Mouse (Mus musculus): ENCODE measurements around the gene Lyrm1.

The Lyrm1 gene

DNA sequence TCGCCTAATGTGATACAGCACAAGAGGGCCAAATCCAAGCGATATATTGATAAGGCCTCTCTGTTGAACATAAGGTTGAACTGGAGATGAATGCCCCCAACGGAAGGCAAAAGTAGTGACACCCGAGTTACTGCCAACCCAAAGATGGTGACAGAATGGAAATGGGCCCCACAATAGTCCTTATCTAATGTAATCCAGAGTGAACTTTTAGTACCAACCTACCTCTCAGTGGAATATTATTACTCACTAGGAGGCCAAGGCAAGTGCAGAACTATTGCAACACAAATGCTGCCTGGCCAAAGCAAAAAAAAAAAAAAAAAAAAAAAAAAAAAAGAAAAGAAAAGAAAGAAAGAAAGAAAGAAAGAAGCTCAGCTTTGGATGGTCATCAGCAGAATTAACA lies 2.9 kb upstream of the Lyrm1 start:
- no peak for DNase-seq

DNA sequence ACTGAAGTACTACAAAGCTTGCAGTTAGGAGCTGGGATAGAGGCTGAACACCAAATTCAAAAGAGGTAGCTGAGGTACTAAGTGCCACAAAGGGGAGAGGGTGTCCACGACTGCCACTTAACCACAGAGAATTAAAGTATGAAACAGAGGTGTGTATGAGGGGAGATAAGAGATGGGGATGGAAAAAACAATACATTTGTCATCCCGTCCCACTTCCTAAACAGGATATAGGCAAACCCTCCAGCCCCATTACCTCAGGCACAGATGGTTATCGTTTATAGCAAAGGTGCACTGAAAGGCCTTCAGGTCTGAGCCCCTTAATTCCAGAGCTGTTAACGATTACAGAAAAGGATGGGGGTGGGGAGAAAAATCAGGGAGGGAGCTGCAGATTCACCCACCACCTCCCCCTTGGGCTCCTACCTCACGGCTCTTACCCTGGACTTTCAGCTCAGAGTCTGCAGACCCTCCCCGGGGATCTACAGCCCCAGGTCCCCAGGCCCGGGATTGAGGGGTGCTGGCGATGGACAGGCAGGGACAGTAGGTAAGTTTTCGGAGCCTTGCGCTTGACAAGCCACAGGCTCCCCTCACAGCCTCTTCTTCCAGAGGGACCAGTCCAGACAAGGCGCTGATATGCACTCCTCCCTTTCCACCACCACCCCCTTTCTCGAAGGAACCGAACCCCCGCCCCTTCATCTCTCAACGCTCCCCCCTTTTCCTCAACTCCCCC lies 680 bp upstream of the Lyrm1 start:
- DNase-seq, result no peak

DNA sequence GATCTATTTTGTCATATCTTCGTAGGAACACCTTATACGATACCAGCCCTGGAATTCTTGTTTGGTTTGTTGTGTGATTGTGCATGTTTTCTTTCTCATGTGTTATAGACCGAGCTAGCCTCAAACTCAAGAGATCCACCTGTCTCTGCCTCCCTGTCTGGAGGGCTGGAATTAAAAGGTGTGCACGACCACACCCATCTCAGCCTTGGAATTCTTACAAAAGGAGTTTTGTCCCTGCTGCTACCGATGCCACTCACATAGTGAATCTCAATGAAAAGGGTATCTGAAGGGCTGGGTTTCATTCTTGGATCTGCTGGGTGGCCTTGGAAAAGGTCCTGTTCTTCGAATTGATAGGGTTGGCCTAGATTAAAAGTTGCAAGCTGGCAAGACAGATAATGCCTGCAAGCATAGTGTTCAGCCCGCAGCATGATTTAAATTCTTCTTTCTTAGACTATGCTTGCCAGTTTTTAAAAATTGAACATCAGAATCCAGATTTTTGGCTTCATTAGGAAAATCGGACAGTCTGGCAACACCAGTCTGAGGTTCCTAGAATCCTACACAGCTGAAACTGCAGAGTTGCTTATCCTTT lies 2.0 kb downstream of the Lyrm1 start:
- DNase-seq, result no peak

DNA sequence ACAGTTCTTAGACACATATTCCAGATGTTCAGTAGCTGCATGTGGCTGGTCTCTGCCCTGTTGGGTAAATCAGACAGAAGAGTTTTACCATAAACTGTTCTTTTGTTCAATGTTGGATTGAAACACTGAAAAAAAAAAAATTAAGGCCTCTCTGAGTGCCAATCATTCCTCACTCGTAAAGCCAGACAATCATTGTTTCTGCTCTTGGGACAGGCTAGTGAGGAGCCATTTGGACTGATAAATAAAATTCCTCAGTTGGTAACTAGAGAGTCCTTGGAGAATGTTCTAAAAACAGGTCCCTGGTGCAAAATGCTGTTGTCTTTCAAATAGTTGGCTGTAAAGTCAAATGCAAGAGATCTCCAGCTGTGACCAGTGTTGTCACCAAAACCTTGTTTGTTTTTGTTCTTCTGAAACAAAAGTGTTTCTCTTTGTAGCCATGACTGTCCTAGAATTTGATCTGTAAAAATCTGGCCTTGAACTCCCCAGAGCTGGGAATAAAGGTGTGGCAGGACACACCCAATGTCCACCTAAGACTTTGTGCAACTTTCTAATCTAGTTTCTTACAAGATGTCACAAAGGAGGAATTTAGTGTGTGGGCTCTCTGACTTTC lies 2.7 kb downstream of the Lyrm1 start:
- no peak for DNase-seq

DNA sequence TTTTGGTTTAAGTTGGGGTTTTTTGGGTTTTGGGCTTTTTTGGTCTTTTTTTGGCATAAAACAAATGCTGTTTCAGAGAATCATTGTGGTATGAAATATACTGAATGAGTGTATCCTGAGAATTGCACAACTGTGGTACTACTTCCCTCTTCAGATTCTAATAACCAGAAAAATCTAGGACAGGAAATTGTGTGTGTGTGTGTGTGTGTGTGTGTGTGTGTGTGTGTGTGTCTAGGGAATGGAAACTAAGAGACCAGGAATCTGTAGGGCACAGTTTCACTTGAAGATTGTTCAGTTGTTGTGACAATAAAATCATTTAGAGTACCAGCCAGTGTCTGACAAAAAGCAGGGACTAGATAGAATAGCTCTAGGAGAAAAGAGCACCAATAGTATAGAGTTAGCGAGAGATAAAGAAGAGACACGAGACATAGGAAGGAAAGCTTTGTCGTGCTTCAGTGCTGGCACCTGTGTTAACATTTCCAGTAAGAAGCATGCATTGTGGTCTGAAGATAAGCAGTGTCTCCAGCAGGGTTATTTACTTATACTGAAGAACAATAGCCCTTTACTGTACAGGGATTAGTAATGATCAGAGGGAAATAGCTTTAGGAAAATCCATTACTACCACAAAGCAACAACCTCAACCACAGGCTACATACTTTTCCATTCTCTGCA lies 3.9 kb downstream of the Lyrm1 start:
- no peak for DNase-seq

DNA sequence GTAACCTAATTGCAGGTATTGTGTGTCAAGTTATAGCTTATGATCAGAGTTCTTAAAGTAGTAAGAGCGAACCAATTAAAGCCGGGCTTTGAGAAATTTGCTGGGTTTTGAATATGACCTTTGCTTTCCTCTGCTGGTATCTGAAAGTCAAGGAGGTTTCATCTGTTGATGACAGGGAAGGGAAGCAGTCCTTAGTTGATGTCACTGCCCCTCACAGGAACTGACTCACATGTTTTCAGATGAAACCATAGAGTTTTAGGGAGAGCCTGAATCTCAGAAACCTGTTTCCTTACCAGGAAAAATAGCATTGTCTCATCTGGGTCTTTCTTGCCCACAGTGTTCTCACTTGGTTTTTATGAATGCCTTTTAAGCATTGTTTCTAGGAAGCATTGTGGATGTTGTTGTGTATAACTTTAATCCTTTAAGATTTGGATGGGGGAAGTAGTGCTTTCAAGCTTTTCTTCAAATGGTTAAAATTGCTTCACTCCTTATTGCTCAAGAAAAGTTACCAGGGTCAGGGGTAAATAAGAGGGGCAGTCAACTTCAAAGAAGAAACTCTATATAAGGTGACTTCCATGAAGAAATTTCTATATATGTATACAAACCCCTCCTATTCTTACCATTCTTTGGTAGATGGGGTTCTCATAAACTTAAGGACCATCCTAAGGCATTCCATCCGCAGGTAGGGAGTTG lies 11.0 kb downstream of the Lyrm1 start:
- DNase-seq, result no peak

DNA sequence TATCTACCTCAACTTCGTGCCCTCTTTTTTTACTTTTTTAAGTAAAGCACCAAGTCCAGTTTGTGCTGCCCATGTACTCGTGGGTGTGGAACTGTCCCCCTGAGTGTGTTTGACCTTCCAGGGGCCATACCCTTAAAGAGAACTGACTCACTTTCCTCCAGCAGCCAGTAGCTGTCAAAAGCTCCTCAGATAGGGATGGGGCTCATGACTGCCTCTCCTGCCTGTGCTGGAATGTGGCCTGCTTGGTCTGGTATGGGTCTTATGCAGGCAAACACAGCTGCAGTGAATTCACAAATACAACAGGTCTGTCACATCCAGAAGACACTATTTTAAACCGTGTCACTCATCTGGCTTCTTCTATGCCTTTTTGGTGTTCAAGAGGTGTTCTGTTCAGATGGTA lies 16.1 kb downstream of the Lyrm1 start:
- no peak for DNase-seq

DNA sequence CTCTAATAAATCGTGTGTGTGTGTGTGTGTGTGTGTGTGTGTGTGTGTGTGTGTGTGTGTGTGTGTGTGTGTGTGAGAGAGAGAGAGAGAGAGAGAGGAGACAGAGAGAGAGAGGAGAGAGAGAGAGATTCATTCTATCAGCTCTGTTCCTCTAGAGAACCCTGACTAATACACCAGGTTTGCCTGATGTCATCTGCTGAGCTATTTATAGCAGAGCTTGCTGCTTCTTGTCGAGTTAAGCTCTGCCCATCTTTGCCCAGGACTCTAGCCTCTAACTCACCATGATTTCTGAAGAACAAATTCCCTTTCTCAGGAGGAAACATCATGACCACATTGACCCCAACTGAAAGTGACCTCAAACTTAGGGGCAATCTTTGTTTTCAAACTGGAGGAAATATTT lies 24.8 kb downstream of the Lyrm1 start:
- no peak for DNase-seq

DNA sequence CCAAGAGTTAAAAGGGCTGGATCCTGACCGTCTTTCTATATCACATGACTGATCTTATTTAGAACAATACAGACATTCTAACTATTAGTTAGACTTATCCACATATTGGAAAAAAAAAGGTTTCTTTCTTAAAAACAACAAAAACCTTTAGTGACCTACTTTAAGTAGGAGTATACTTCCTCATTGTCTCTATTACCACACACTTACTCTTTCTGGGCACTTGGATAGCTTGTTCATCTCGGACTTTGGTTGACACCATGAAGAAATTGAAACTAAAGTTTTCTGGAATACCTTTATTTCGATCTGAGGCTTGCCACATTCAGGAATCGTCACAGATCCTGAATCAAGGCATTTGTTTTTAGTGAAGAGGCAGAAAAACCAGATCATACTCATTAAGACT lies 25.4 kb downstream of the Lyrm1 start:
- DNase-seq, result no peak

DNA sequence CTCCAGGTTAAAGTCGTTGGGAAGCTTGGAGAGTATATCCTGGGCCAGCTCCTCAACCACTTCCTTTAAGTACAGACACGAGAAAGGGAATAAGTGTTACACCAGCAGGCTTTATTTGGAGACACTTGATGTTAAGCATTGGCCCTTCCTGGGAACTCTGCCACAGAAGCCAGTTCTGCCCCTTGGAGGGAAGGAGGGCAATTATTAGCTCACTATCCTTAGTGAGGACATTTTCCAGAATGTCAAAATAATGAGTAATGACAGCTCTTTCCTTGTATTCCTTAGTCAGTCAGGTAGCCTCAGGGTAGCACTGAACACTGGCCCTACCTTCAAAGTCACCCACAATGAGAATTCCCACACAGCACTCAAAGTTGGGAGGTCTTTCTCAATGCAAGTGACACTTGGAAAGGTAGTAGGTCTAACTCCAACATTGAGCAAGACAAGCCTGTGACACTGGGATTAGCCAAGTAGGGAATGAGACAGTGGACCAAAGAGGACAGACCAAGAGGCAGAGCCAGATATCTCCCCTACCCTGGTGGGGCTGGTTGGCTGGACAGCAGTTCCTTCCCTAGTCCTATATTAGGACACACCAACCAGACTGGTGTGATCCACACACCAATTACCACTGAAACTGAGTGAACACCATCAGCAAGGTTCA lies 33.3 kb downstream of the Lyrm1 start:
- DNase-seq, result no peak

DNA sequence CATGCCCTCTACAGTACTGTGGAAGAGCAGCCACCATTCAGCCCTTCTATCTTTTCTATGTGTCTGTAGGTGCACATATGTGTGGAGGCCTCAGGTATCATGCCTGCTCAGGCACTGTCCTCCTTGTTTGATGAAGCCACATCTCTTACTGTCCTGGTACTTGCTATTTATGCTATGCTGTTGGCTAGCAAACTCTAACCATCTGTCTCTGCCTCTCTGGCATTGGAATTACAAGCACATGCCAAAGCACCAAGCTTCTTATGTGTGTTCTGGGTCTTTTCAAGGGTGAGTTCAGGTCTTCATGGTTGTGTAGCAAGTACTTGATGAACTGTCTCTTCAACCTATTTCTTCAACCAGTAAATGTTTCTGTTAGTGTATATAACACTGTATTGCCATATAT lies 40.7 kb downstream of the Lyrm1 start:
- DNase-seq, result no peak

DNA sequence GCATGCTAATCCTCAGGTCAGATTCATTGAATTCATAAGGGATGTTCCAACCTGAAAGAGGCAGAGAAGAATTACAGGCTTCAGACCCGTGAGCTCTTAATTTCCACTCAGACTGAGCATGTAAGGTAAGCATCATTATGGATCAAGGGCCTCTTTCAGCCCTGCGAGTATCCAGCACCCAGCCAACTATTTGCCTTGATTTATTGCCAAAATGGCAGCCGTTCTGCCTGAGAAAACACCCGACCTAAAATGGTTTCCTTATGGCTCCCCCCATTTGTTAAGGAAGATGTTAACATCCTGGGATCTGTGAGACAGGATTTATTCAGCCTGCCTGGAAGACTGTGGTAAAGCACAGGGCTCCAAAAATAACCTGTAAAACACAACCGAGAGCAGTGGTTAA lies 41.4 kb downstream of the Lyrm1 start:
- DNase-seq, result no peak

DNA sequence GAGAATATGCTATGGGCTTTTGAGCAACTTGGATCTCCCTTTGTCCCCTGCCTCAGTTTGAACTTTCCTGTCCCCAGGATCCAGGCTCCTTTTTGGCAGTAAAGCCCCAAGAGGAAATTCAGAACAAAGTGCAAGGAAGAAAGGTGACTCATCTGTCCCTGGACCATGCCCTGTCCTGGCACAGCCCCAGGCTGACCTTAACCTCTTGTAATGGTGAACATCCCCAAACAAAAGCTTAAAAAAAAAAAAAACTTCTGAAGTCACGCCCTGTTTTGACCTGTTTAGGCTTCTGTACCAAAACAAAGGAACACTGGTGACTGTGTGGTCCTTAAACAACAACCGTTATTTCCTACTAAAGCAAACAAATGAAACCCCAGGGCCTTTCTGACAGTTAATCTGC lies 45.9 kb downstream of the Lyrm1 start:
- DNase-seq, result no peak

DNA sequence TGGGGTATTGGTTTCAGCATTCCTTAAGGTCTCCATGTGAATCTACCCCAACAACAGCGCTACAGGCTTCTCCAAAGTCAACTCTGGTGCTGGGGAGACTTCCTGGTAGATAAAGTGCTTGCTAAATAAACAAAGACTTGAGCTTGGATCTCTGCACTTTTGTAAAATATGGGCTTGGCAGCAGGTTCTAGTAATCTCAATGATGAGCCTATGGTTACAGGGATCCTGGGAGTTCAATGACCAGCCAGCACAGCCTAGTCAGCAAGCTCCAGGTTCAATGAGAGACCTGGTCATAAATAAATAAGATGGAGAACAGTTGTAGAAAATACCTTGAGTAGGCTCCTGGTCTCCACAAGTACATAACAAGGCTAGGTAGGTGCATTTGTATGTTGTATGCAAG lies 58.4 kb downstream of the Lyrm1 start:
- no peak for DNase-seq

DNA sequence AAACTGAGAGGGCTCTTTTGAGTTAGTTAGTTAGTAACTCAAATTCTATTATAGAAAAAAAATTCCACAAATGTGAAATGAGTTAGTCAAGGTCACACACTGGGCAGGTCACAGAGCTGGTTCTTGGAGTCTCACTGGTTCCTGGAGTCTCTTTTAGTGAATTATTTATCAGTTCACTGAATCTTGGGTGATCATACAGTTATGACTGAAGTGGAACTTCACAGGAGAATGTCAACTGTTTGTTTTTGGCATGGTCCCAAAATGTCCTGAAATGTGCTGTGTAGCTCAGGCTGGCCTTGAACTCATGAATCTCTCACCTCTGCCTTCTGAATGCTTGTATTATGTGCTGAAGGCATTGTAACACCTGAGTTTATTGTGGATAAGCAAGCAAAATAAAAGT lies 61.8 kb downstream of the Lyrm1 start:
- DNase-seq, result no peak

DNA sequence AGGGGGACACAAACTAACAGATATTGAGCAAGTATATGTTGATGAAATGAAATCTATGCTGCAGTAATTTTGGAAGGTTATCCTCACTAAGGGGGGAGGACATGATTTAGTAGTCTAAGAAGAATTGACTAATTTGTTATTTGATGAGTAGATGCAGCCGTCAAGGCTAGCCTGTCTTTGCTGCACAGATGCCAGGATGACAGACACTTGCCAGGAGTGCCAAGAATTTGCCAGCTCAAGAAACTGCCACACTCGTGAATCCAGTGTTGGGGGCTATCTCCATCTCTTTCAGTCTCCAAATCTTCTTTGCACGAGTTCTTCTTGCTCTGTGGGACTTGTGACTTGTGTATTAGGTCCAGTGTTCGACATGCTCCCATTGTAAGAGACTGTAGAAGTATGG lies 63.4 kb downstream of the Lyrm1 start:
- no peak for DNase-seq

DNA sequence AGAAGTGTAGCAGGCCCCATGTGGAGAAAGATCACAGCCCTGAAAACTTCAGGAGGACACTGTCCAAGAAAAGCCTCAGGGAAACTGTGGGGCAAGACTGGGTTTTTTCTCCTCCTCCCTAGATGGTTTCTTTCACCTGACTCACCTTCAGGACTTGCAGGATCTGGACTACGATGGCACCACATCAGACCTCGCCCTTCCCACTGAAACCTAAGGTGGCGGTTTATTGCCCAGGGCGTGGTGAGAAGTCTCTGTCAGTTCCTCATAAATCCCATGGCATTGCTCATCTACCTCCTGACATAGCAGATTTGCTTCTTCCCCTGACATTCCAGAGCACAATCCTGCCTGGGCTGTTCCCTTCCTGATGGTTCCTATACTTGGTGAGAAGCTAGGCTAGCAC lies 63.8 kb downstream of the Lyrm1 start:
- DNase-seq, result no peak

DNA sequence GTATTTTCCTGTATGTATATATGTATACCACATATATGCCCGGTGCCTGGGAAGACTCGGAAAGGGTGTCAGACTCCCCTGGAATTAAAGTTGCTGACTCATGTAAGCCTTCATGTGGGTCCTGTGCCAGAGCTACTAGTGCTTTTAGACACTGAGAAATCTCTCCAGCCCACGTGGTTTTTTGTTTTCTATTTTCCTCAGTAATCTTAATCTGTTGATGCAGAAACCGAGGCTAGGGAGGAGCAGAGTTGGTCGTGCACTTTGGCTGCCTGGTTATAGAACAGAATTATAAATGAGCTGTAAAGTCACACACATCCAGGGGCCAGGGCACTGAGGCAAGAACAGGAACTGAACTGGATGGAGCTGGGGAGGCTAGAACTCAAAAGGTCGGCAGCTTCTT lies 64.3 kb downstream of the Lyrm1 start:
- no peak for DNase-seq

DNA sequence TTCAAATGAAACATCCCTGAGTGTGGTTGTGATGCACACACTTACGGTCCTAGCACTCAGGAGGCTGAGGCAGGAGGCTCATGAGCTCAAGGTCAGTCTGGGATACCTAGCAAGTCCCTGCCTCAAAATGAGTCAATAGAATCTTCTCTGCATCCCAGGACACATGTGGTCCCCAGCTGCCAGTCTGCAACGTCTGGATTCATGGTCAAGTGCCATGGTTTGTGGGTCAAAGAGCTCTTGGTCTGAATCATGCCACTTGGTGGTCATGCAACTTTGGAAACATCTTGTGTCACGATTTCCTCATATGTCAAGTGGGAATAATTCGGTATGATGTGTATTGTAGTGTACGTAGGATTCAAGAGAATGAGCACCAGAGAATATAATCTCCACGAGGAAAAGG lies 64.9 kb downstream of the Lyrm1 start:
- DNase-seq, result no peak

DNA sequence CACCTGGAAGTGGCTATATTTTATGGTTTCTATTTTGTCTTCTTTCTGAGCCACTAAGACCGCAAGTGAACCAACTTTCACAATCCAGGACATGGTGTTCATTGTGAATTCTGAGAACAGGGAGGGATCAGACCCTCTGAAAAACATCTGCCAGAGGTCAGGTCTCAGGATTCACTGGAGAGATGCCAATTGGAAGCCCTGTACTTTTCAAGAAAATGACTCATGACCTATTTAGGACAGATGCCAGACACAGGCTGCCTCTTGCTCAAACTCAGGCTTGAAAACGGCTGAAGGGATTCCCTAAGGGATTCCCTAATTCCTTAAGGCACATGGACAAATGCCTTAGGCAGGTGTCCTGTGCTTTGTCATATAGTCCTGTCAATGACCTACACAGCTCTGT lies 65.4 kb downstream of the Lyrm1 start:
- no peak for DNase-seq

DNA sequence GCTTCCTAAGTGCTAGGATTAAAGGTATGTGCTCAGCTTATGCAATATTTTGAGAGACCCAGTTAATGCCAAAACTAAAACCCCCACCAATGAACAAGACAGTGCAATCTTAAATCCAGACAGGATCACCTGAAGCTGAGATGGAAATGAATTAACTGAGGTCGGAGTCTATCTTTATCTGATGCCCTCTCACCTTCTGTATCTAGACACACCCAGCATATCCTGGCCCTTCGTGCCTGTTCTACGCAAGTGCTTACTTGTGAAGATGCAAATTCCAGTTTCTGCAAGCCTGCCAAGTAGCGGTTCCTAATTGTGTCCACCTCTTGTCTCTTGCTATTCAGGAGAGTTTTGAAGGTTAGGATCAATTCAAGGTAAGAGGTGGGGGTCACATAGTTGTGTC lies 69.5 kb downstream of the Lyrm1 start:
- no peak for DNase-seq

DNA sequence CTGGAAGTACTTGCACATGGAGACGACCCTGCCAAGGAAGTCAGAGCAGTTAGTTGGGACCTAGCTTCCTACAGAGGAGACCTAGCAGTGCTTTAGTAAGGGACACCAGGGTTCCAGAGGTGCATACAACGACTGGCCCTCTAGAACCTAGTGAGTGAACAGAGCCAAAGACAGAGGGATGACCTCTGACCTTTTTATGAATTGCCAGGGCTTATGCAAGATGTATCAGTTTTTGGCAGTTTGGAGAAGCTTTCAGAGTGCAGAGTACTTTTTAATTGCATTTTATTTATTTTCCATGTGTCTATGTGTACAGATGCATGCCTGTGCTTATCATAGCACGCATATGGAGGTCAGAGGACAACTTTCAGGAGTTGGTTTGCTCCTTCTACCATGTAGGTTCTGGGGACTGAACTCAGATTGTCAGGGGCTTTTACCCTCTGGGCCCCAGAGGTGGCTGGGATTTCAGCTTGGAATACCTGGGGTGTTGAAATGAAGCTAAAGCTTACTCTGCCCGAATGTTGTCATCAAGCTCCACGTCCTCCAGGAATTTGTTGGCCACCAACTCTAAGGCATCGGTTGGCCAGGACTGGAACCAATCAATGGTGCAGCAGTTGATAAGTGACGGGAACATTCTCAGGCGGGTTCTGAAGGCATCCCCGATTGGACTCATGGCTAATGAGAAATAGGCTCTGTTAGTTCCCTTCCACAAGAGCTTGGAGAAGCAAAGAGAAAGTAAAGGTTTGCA lies 70.2 kb downstream of the Lyrm1 start:
- DNase-seq, result no peak
